Mouse (Mus musculus) bone marrow, adult 2 months (tissue): Measurements from ENCODE around the gene Slc2a6.

ENCODE experiments used
- CTCF ChIP-seq: fragments of 200-500 bp; IDR thresholded peaks from 2 replicates; pipeline ENCODE4 v1.5.1; 2011; ENCODE audit warnings: low read length, control low read depth; ENCODE audit not compliant: control insufficient read depth, insufficient read depth
- POLR2A ChIP-seq: fragments of 200-500 bp; IDR thresholded peaks from 2 replicates; pipeline ENCODE4 v1.6.1; 2011; ENCODE audit warnings: low read depth, mild to moderate bottlenecking, control low read depth, low read length, borderline replicate concordance; ENCODE audit not compliant: control insufficient read depth

GRCm38 (mm10) chr2:26997993-26998392 is 29.8 kb downstream of the Slc2a6 start:
- TF ChIP-seq CTCF, result no peak
- no peak for TF ChIP-seq POLR2A
